8 mouse cellular contexts compared by ENCODE assay signal in the genomic region with DNA sequence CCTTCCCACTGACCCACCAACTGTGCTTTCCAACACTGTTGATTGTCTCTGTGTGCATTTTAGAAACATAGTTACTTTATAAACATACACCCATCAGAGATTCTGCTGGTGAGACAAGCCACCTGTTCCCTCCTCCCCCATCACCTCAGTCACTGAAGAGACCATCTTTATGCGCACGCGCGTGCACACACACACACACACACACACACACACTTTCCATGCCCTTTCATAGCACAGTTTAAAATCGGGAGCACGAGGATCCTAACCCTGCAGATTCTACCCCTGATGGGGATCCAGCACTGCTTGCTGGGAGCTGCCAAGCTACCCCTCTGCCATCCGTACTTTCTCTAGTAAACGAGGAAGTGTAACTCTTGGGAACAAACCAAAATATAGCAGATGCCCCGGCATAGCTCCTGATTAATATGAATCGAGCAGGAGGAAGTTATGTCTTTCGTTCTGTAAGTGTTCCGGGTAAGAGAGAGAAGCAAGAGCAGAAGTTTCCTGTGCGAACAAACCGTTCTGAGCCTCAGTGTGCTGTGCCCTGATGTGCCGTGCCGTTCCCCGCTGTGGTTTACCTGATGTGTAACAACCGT.
DNase-seq lines count a peak whose midpoint lies in the region; ATAC-seq lines count a peak whose summit lies in the region.

No protein-coding gene starts in this region.

- H3K27me3 ChIP-seq in heart, embryonic 11.5 days (ENCODE audit: control insufficient read depth, insufficient read depth, low read length): no peaks in the 10 kb centered on the region
- H3K27me3 ChIP-seq in stomach, embryonic 15.5 days (replicated peaks): no peaks in the 10 kb centered on the region

- intact Hi-C loops in heart, postnatal 14 days (cut with DNase I): no loop called here

- 81% methylated on average over 18 of the region's 18 CpGs for WGBS in heart, embryonic 11.5 days (ENCODE audit: insufficient replicate concordance)
- 48% methylated on average over 18 of the region's 18 CpGs for WGBS in stomach, embryonic 15.5 days

- H3K4me2 ChIP-seq in heart, embryonic 11.5 days: no peak overlapping the region
- peak overlapping the region; percentile 30 for H3K4me2 ChIP-seq in stomach, embryonic 15.5 days

- no peak for ATAC-seq in heart, embryonic 11.5 days (replicated peaks; ENCODE audit: insufficient number of reproducible peaks, low FRiP score, low TSS enrichment)
- peak; percentile 73 for ATAC-seq in activated CD4-positive, CD25-positive, alpha-beta regulatory T cell, adult 4 months
- ATAC-seq in stomach, embryonic 15.5 days (ENCODE audit: insufficient read depth, low FRiP score, low read depth): no peak

- H3K4me1 ChIP-seq in heart, embryonic 11.5 days (ENCODE audit: control insufficient read depth, insufficient read depth, low read length): no peaks in the 10 kb centered on the region; the same call in 1 of the 2 replicates
- H3K4me1 ChIP-seq in stomach, embryonic 15.5 days: peaks cover 16% of the 10 kb centered on the region

- H3K9ac ChIP-seq in heart, embryonic 11.5 days (ENCODE audit: low read depth, low read length): no peak overlapping the region
- H3K9ac ChIP-seq in stomach, embryonic 15.5 days: no peak overlapping the region

- no peaks in the 10 kb centered on the region for H3K36me3 ChIP-seq in heart, embryonic 11.5 days (ENCODE audit: control insufficient read depth, insufficient read depth, low read length)
- no peaks in the 10 kb centered on the region for H3K36me3 ChIP-seq in stomach, embryonic 15.5 days

- DNase-seq in heart, adult 11 months: peak; percentile 76
- DNase-seq in layer of hippocampus, postnatal 36 days: peak; percentile 35 to 48
- DNase-seq in cerebellum, postnatal 4 days (ENCODE audit: low spot score in 2 of 2): no peak
- no peak for DNase-seq in testis, postnatal 14 days (ENCODE audit: low spot score)
- DNase-seq in heart, postnatal 14 days: no peak

- no peaks in the 10 kb centered on the region for H3K9me3 ChIP-seq in heart, embryonic 11.5 days (replicated peaks; ENCODE audit: control insufficient read depth, low read length)
- no peaks in the 10 kb centered on the region for H3K9me3 ChIP-seq in stomach, embryonic 15.5 days

- no peak overlapping the region for H3K27ac ChIP-seq in heart, embryonic 11.5 days (ENCODE audit: low read depth, low read length)
- peak overlapping the region; percentile 65; the same call in 1 of the 2 replicates for H3K27ac ChIP-seq in stomach, embryonic 15.5 days

- H3K4me3 ChIP-seq in heart, embryonic 11.5 days (ENCODE audit: low read depth, low read length): no peak overlapping the region
- 0 out of 2 replicates have a peak overlapping the region, but pooled peaks have one; percentile 4 for H3K4me3 ChIP-seq in stomach, embryonic 15.5 days (replicated peaks)

Comparison
In these comparisons a context has a peak if more than half of its experiments do, and no peak if none do; other contexts are left out.
1. DNase-seq: peak in heart, adult 11 months (single experiment) and layer of hippocampus, postnatal 36 days (2 of 2); none in cerebellum, postnatal 4 days (0 of 2), testis, postnatal 14 days (single experiment) and heart, postnatal 14 days (0 of 2).